Mouse (Mus musculus): ENCODE measurements around the gene Ntf5.

DNA sequence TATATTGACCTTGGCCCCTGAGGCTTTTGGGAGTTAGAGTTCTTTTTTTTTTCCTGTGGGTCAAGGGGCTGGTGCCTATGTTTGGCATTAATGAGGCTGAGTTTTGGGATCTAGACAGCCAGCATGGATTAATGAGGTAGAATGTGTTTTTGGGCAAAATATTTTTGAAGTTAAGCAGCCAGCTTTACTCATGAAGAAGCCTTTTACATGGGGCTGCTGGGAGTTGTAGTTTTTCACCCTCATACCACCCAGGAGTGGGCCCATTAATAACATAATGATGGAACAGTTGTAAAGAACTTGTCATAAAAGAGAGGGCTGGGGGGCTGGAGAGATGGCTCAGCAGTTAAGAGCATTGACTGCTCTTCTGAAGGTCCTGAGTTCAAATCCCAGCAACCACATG is 33.1 kb downstream of the Ntf5 start:
- TF ChIP-seq CTCF (IDR thresholded peaks at IDR 0.05; ENCODE audit: extremely low read depth, insufficient read depth, low read length): no peak
- no peak for TF ChIP-seq POLR2A (IDR thresholded peaks at IDR 0.05; ENCODE audit: extremely low read depth, insufficient read depth, low read length)

Data from cortical plate, adult 2 months (tissue).